Mouse (Mus musculus): ENCODE measurements around the gene BC049715.

DNA sequence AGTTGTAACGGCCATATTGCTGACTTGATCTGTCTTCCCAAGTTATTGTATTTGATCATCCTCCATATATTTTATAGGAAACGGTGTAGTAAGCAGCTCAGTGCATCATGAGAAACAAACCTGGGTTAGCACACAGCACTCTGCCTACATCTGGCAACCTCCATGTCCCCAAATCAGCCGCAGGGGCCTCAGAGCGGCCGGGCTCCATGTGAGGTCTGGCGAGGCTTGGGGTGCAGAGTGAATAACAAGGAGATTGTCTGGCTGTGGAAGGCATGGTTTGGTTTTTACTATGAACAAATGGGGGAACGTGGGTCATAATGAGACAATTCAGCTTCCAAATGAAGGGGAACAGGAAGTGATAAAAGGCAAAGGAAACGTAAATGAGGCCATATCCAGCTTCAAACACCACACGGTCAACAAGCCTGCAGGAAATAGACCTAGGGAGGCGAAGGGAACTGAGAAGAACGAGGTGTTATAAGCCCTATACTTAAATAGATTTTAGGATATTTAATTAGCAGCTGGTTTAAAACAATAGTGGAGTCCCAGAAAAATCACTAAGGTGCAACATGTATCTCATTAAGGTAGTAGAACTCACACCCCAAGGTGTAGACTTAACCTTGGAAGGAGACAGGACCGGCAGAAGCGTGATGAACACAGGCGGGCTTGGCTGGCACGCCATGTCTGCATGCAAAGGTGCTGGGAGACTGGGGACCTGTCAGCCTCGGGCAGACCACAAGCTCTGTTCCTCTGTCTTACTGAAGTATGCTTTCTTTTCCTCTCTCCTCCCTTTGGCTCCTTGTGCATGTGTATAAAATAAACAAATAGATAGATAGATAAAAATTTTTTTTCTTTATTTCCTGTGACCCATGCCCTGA is 34.3 kb upstream of the BC049715 start:
- TF ChIP-seq CTCF (IDR thresholded peaks at IDR 0.05): no peak
- no peak for TF ChIP-seq EP300 (IDR thresholded peaks at IDR 0.05)

Data from lung, postnatal 0 days (tissue).